Mouse (Mus musculus) effector memory CD4-positive, alpha-beta T cell, adult 7 months (primary cell): ENCODE results near the gene Pttg1ip. TPM values are rescaled to one million over a fixed set of nuclear protein-coding genes. Genes with fewer than 3 reads are reported as not detected.

ENCODE experiments used
- polyA plus RNA-seq: library from polyadenylated mRNA; unstranded; fragments of 100-300 nt; shearing (Covaris generic); gene quantifications from one replicate; pipeline ENCODE4 v1.2.1, GENCODE M21; 2017

Pttg1ip gene
- 91.7 TPM for polyA plus RNA-seq

DNA sequence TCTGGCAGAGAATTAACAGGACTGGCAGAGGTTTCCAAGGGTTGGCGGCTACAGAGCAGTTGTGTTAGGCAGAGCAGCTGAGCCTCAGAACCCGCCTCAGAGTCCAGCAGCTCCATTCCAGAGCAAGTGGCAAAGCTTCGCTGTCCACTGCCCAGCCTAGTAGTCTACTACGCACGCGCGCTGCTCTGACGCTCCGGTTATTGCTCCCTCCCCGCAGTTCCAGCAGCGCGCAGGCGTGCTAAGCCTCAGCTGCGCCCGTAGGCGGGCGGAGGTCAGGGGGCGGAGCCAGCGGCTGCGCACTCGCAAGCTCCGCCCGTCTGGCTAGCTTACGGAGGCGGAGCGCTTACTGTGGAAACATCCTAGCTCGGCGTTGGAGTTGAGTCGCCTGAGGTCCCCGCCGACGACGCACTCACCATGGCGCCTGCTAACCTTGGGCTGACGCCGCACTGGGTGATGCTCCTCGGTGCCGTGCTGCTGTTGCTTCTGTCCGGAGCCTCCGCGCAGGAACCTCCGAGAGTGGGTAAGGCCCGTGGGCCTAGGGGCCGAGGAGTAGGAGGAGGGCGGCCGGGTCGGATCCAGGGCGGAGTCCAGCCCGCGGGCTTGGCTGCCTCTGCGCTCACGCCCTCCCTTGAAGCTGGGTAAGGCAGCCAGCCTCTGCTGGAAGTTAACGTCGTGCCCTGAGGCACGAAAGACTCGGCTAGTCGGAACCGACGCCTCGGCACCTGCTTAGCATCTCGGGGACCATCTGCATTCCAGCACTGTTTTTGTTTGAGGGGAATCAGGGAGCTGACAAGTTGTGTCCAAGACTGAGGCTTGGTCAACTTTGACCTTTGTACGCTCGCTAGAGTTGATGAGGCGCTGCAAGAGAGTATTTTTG is at the start of gene Pttg1ip:
TSS of gene Pttg1ip (plus strand) at position 313 of the 877 bp plus-strand sequence.

DNA sequence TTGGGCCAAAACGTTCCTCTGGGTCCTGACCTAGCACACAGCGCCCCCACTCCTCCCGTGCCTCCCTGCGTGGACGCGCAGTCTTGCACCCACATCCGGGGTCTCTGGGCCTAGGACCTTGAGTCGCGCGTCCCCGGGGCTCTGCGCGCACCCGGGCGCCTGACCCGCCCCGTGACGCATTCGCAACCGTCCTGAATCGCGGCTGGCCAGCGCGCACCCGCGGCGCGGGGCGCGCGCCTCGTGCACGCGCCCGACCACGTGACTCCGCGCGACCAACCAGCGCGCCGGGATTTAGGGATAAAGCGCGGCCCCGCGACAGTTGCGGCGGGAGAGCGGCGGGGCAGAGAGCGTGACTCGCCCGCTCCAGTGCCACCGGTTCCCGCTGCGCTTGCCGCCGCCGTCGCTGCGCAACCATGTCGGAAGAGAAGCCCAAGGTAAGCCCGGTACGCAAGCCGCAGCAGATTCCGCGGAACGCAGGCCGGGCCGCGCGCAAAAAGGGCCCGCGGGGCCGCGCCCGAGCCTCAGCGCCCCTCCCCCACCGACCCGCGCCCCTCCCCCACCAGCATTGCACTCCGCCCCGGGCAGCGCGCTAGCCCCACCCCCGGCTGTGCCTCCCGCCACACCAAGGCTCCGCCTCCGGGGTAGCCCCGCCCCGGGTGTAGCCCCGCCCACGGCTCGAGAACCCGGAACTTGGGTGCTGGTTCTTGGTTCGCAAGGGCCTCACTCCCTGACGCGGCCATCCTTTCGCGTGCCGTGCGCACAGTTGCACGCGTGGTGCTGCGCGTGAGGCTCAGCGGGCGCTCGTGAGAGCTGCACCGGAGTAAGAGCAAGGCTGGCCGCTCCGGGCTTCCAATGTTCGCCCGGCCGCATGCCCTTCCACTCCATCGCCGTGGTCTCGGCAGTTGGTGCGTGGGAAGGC is 24.6 kb downstream of the Pttg1ip start, which contains the start of the genes Sumo3 and Gm49325:
TSS of gene Sumo3 (plus strand) at position 190 of the 919 bp plus-strand sequence.
TSS of gene Gm49325 (plus strand) at position 290 of the 919 bp plus-strand sequence.

DNA sequence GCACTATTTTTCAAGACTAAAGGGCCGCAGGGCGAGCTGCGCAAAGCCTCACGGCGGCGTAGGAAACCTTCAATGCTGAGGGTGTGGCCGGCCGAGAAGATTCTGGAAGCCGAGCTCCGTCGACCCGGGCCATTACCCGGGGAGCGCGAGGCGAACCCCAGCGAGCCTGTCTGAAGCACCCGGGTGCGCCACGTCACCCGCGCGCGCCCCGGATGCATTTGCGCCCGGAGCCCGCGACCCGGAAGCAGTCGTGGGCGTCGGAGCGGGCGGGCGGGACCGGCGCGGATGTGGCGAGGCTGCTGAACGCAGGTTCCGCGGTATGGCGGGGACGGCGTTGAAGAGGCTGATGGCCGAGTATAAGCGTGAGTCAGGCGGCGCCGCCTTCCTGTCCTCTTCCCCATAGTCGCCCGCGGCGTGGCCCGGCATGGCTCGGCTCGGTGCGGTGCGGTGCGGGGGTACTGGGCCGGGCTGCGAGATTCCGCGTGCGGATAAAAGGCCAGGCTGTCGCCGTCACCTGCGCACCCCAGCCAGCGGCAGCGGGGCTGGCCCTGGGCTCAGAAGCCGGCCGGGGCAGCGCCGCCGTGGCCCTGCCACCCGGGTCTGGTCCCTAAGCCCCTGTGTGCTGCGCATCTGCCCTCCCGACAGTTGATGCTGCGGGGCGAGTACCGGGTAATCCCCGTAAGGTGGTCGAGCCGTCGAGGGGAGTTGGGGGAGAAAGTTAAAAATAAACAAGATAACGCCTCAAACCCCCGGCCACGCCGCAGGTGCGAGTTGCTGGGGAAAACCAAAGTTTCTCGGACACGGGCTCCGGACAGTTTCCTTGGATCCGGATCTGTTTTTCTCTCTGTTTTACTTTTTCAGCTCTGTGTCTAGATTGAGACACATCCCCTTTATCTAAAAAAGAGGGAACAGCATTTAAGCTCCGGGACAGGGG is 40.8 kb downstream of the Pttg1ip start, which contains the start of gene Ube2g2:
TSS of gene Ube2g2 (plus strand) at position 221 of the 934 bp plus-strand sequence.

Other genes with a start within 250 kb of the Pttg1ip start
- 1.3 TPM for gene Adarb1, start 163.4 kb upstream of the Pttg1ip start, polyA plus RNA-seq
- gene Fam207a, start 65.9 kb upstream of the Pttg1ip start, polyA plus RNA-seq, result 27.1 TPM
- 617 TPM for gene Itgb2, start 51.5 kb upstream of the Pttg1ip start, polyA plus RNA-seq
- gene Sumo3, start 24.4 kb downstream of the Pttg1ip start, polyA plus RNA-seq, result 96.7 TPM
- not detected for gene Gm49325, start 24.5 kb downstream of the Pttg1ip start, polyA plus RNA-seq
- 65.3 TPM for gene Ube2g2, start 40.6 kb downstream of the Pttg1ip start, polyA plus RNA-seq
- 0.37 TPM for gene Tspear, start 104.8 kb downstream of the Pttg1ip start, polyA plus RNA-seq
- gene Gm19402, start 109.0 kb downstream of the Pttg1ip start, polyA plus RNA-seq, result not detected
- gene Gm9508, start 115.5 kb downstream of the Pttg1ip start, polyA plus RNA-seq, result not detected
- not detected for gene Gm10272, start 124.9 kb downstream of the Pttg1ip start, polyA plus RNA-seq
- gene Gm10024, start 129.7 kb downstream of the Pttg1ip start, polyA plus RNA-seq, result not detected
- not detected for gene Gm10142, start 134.1 kb downstream of the Pttg1ip start, polyA plus RNA-seq
- not detected for gene Krtap12-1, start 138.9 kb downstream of the Pttg1ip start, polyA plus RNA-seq
- not detected for gene Gm10100, start 144.8 kb downstream of the Pttg1ip start, polyA plus RNA-seq
- not detected for gene Gm18596, start 160.9 kb downstream of the Pttg1ip start, polyA plus RNA-seq
- gene Gm9736, start 169.6 kb downstream of the Pttg1ip start, polyA plus RNA-seq, result not detected
- not detected for gene Gm3233, start 178.0 kb downstream of the Pttg1ip start, polyA plus RNA-seq
- gene Gm3238, start 189.6 kb downstream of the Pttg1ip start, polyA plus RNA-seq, result not detected
- not detected for gene Gm7138, start 195.2 kb downstream of the Pttg1ip start, polyA plus RNA-seq
- gene Gm3250, start 200.8 kb downstream of the Pttg1ip start, polyA plus RNA-seq, result not detected
- gene Gm7137, start 206.5 kb downstream of the Pttg1ip start, polyA plus RNA-seq, result not detected
- not detected for gene Gm9639, start 213.4 kb downstream of the Pttg1ip start, polyA plus RNA-seq
- not detected for gene Gm19668, start 217.4 kb downstream of the Pttg1ip start, polyA plus RNA-seq
- gene Gm9507, start 230.1 kb downstream of the Pttg1ip start, polyA plus RNA-seq, result not detected
- gene Gm2696, start 233.0 kb downstream of the Pttg1ip start, polyA plus RNA-seq, result not detected
- not detected for gene Krtap10-4, start 245.4 kb downstream of the Pttg1ip start, polyA plus RNA-seq